Mouse (Mus musculus) fat pad, adult 2 months (tissue): ENCODE results near the gene Serinc5.

Experiments used
- DNase-seq: peaks from one replicate; pipeline ENCODE4 v3.0.0-alpha.2; 2011; ENCODE audit warnings: low read depth, low spot score; ENCODE audit errors: extremely low read depth

Gene Serinc5

DNA sequence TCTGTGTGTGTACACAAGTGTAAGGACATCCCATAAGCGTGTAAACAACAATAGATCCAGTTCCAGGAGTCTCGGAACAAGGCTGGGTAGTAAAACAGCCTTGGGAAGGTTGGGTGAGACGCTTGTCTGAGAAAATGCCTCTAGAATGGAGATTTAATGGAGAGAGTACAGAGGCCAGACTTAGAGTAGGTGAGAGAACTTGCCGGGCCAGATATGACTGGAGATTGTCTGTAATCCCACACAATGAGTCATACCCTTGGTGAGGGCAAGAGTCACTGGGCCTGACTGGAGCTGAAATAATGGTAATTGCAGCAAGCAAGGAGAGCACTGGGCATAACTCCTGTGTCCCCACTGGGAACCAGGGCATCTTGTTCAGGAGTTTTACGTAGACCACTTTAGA, 2.2 kb downstream of the Serinc5 start:
- DNase-seq = no peak

GRCm38 (mm10) chr13:92615201-92615600, 4.3 kb downstream of the Serinc5 start:
- DNase-seq = no peak

DNA sequence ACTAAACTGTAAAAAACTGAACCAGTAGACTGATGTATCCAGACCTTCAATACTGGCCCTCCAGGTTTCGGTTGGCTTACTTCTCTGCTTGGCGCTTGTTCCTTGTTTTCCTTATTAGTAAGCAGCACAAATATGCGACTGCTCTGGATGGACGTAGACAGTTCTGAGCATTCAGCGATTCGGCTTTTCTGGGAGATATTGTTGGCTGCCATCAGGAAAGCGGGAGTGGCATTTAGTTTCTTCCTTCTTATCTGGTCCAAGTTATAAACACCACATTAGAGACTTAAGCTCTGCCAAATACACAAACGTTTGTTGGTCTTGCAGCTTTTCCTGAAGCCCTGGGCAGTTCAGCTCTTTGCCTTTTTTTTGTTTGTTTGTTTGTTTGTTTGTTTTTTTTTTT, 5.6 kb downstream of the Serinc5 start:
- no peak for DNase-seq

DNA sequence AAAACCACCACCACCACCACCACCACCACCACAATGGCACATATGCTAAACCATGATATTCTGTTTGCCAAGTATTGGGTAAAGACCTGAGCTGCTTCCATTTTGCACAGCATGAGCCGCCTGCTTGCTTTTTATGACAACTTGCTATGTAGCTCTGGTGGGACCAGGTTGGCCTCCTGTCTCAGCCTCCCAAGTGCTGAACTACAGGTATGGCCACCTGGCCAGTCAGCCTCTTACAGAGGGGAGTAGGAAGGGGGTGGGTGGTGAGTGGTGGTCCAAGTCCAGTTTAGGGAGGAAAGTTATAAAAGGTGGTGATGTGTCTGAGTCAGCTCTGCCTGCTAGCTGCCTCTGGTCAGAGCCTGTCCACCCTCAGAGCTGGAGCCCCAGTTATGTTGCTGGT, 15.3 kb downstream of the Serinc5 start:
- no peak for DNase-seq

GRCm38 (mm10) chr13:92626725-92627124, 15.8 kb downstream of the Serinc5 start:
- DNase-seq = no peak

DNA sequence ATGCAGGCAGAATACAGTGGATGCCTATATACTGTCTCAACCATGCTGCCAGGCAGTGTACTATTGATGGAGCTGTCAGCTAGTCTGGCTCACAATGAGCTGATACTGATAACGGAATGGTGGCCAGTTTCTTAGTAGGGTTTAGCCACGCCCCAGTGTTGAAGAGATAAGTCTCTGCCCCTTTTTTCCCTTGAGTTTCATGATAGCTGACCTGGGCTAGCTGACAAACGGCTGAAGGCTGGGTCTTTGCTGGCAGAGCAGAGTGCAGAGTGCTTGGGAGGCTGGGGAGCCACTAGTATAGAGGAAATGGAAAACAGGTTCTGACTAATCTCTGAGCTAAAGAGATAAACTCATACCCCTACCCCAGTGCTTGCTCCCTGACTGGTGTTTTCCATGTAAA, 18.6 kb downstream of the Serinc5 start:
- DNase-seq = no peak

- DNase-seq = peak; percentile 62
Measured at GRCm38 (mm10) chr13:92631450-92631849, 20.6 kb downstream of the Serinc5 start.

- no peak for DNase-seq
Measured at GRCm38 (mm10) chr13:92632550-92632949, 21.7 kb downstream of the Serinc5 start.

- DNase-seq = no peak
Measured at GRCm38 (mm10) chr13:92635040-92635439, 24.1 kb downstream of the Serinc5 start.

GRCm38 (mm10) chr13:92636226-92636909, 25.5 kb downstream of the Serinc5 start:
- DNase-seq = no peak

GRCm38 (mm10) chr13:92636910-92637275, 26.0 kb downstream of the Serinc5 start:
- peak; percentile 71 for DNase-seq

DNA sequence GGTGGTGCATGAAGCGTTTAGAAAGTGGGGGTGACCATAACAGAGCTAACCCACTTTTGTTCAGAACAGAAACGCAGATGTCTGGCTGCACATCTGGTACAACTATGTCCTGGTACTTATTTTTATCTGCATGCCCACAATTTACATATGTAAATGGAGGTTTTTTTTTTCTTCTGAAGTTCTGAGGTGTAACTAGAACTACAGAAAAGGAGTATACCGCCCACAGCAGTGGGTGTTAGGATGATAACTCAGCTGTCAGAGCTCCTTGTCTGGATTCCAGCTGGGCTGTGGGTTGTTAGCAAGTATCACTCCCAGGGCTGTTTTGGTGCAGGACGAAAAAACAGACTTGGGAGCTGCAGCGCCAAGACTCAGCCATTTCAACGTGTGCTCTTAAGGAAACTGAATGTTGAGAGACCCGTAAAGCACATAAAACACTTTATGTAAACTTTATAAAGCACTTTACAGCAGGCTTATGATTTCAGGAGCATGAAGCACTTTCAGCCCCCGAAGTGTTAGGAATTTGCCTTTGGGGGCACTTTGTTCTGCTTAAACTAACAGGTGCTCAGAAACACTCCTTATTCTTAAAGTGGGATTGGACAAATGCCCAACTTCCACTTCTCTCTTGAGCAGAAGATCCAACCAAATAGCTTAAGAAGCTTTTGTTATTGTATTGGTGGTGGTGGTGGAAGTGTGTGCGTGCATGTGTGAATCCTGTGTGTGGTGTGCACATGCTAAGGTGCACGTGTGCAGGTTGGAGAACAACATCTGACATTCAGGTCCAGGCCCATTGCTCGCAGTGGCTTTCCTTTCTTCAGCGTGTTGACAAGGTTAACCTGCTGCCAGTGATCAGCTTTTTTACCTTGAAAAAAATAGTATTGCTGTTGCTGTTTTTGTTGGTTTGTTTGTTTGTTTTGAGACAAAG, 28.5 kb downstream of the Serinc5 start:
- DNase-seq = no peak

GRCm38 (mm10) chr13:92644199-92644598, 33.3 kb downstream of the Serinc5 start:
- no peak for DNase-seq

DNA sequence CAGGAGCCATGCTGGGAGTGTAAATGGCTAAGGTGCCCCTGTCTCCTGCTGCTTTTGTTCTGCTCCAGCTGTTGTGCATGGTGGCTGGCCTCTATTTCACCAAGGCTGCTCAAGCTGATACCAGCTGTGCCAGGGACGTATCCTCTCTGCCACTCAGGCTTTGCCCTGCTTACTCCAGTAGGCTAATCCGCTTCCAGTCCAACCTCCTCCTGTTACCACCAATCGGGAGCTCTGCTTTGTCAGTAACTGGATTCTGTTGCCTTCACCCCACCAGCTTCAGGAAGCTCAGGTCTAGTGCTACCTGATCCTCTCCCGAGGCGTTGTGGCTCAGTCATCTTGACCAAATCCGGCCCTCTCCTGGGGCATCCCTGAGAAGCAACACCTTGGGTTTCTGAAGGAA, 33.9 kb downstream of the Serinc5 start:
- DNase-seq = no peak

GRCm38 (mm10) chr13:92647695-92648094, 36.8 kb downstream of the Serinc5 start:
- no peak for DNase-seq

DNA sequence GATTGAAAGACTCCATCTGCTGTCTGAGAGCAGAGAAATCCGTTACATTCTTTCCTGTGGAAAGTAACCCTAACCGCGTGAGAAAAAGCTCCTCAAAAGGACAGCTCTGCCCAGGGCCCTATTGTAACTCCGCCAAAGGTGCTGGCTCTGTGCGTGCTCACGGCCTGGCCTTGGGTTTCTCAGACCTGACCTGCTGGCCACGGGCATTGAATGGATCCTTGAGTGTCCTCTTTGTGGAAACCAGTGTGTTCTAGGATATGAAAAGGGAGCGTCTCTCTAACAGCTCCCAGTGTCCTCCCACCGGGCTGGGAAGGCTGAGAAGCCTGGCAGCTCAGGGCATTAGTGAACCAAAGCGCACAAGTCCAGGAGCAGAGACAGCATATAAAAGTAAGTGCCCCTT, 38.2 kb downstream of the Serinc5 start:
- DNase-seq = no peak

DNA sequence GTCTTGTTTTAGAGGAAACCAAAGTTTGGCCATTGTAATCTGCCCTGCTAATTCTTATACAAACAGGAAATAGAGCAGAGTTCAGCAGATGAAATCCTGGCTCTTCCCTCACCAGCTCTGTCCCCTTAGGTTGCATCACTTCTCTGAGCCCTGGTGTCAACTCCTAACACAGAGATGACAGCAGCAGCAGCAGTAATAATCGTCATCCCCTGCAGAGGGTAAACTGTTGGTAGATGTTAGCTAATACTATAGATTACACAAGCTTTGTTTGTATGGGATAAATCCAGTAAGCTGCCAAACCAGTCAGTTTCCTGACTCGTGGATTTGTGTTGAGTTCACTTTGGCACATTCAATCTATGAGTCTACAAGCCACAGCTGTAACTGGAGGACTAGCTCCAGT, 40.1 kb downstream of the Serinc5 start:
- DNase-seq = peak; percentile 72

DNA sequence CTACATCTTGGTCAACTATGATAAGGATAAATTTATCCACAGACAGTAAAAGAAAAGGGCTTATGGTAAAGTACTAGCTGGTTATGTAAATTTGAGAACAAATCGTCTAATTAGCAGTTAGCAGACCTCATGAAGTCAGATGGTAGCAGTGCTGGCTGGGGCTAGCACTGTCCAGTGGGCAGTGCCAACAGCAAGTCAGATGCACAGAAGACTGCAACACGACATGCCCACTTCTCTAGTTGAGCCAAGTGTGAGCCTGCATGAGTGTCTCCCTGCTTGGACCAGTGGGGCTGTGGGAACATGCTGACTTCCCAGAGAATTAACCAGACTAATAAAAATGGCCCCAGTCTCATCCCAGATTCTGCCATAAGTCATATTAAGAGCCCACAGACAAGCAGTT, 41.6 kb downstream of the Serinc5 start:
- DNase-seq = no peak

DNA sequence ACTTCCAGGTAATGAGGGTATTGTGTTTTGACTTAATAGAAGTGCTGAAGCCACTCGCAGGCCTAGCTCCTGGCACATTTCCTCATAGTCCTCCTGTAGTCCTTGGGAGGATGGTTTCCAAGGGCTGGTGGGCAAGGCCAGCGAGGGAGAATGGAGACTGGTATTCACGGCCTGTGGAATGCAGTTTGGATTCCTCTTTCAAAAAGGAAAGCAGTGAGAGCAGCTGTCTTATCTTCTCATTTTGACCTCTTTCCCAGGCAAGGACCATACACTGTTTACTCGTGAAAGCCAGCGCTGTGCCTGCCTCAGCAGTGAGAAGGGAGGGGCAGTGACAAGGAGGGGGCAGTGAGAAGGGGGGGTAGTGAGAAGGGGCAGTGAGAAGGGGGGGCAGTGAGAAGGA, 42.4 kb downstream of the Serinc5 start:
- no peak for DNase-seq

DNA sequence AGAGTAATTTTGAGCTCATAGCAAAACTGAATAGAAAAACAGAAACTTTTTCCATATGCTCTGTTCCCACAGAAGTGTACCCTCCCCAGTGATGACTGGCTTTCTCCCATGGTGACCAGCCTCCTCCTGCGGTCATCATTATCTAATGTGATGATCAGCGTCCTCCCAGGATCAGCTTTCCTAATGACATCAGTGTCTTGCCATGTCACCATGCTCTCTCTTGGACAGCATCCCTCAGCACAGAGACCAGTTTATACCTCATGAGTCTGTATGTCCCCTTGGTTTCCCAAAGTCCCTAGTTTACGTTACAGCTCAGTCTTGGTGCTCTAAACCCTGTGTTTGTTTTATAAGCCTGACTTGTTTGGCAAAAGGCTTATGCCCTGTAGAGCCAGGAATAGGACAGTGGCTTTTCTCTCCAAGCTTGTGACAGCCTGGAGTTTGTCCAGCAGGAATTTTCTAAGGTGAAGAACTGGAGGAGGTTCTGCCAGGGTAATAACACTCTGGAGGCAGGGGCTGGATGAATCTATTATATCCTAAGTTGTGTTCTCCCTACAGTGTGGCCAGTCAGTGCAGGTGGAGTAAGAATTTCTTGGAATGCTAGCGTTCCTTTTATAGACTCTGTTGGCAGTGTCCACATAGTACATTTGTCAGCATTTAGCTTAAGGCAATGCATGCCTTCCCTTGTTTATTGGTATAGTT, 46.1 kb downstream of the Serinc5 start:
- DNase-seq = no peak

GRCm38 (mm10) chr13:92659611-92660010, 48.7 kb downstream of the Serinc5 start:
- no peak for DNase-seq
